Mouse (Mus musculus): ENCODE measurements at regions not wholly inside any gene's neighbourhood (a gene's known extent, or its start where the extent isn't known, plus 50 kb on each side); places are given as distances from the start of the nearest gene placed in this dataset.
A peak's percentile ranks its signal among the peaks of the same experiment; 100 is the strongest.

GRCm38 (mm10) chr14:29837063-29837462, 115.4 kb upstream of the Cacna2d3 start:
- TF ChIP-seq POLR2A (IDR thresholded peaks at IDR 0.05; ENCODE audit: borderline replicate concordance, extremely low read depth, insufficient read depth, insufficient read length, poor library complexity, severe bottlenecking) = no peak
- no peak for TF ChIP-seq CTCF (IDR thresholded peaks at IDR 0.05; ENCODE audit: borderline replicate concordance, extremely low read depth, insufficient read depth, insufficient read length)
- DNase-seq (ENCODE audit: low read depth) = no peak

- no peak for DNase-seq (ENCODE audit: low read depth)
- TF ChIP-seq POLR2A (IDR thresholded peaks at IDR 0.05; ENCODE audit: borderline replicate concordance, extremely low read depth, insufficient read depth, insufficient read length, poor library complexity, severe bottlenecking) (no peak), CTCF (IDR thresholded peaks at IDR 0.05; ENCODE audit: borderline replicate concordance, extremely low read depth, insufficient read depth, insufficient read length) (no peak)
Observed at GRCm38 (mm10) chr14:29839576-29839975, 117.9 kb upstream of the Cacna2d3 start.

- DNase-seq (ENCODE audit: low read depth) = peak; percentile 9
- no peak for TF ChIP-seq POLR2A (IDR thresholded peaks at IDR 0.05; ENCODE audit: borderline replicate concordance, extremely low read depth, insufficient read depth, insufficient read length, poor library complexity, severe bottlenecking)
- TF ChIP-seq CTCF (IDR thresholded peaks at IDR 0.05; ENCODE audit: borderline replicate concordance, extremely low read depth, insufficient read depth, insufficient read length) = no peak
Observed at GRCm38 (mm10) chr14:29841361-29842117, 119.9 kb upstream of the Cacna2d3 start.

- DNase-seq (ENCODE audit: low read depth) = no peak
- TF ChIP-seq CTCF (IDR thresholded peaks at IDR 0.05; ENCODE audit: borderline replicate concordance, extremely low read depth, insufficient read depth, insufficient read length) (no peak), POLR2A (IDR thresholded peaks at IDR 0.05; ENCODE audit: borderline replicate concordance, extremely low read depth, insufficient read depth, insufficient read length, poor library complexity, severe bottlenecking) (no peak)
Observed at GRCm38 (mm10) chr14:29847661-29848060, 120.4 kb upstream of the Selenok start.

GRCm38 (mm10) chr14:29851286-29851685, 116.8 kb upstream of the Selenok start:
- TF ChIP-seq POLR2A (IDR thresholded peaks at IDR 0.05; ENCODE audit: borderline replicate concordance, extremely low read depth, insufficient read depth, insufficient read length, poor library complexity, severe bottlenecking) = no peak
- no peak for TF ChIP-seq CTCF (IDR thresholded peaks at IDR 0.05; ENCODE audit: borderline replicate concordance, extremely low read depth, insufficient read depth, insufficient read length)
- DNase-seq (ENCODE audit: low read depth) = no peak

GRCm38 (mm10) chr14:29851956-29852725, 116.0 kb upstream of the Selenok start:
- no peak for TF ChIP-seq POLR2A (IDR thresholded peaks at IDR 0.05; ENCODE audit: borderline replicate concordance, extremely low read depth, insufficient read depth, insufficient read length, poor library complexity, severe bottlenecking)
- no peak for TF ChIP-seq CTCF (IDR thresholded peaks at IDR 0.05; ENCODE audit: borderline replicate concordance, extremely low read depth, insufficient read depth, insufficient read length)
- DNase-seq (ENCODE audit: low read depth) = peak; percentile 37

GRCm38 (mm10) chr14:29862032-29862431, 106.1 kb upstream of the Selenok start:
- no peak for DNase-seq (ENCODE audit: low read depth)
- no peak for TF ChIP-seq CTCF (IDR thresholded peaks at IDR 0.05; ENCODE audit: borderline replicate concordance, extremely low read depth, insufficient read depth, insufficient read length)
- no peak for TF ChIP-seq POLR2A (IDR thresholded peaks at IDR 0.05; ENCODE audit: borderline replicate concordance, extremely low read depth, insufficient read depth, insufficient read length, poor library complexity, severe bottlenecking)

- TF ChIP-seq POLR2A (IDR thresholded peaks at IDR 0.05; ENCODE audit: borderline replicate concordance, extremely low read depth, insufficient read depth, insufficient read length, poor library complexity, severe bottlenecking) = no peak
- TF ChIP-seq CTCF (IDR thresholded peaks at IDR 0.05; ENCODE audit: borderline replicate concordance, extremely low read depth, insufficient read depth, insufficient read length) = no peak
- DNase-seq (ENCODE audit: low read depth) = no peak
Observed at GRCm38 (mm10) chr14:29866455-29867275, 101.4 kb upstream of the Selenok start.

GRCm38 (mm10) chr14:29867311-29867710, 100.8 kb upstream of the Selenok start:
- DNase-seq (ENCODE audit: low read depth) = no peak
- no peak for TF ChIP-seq CTCF (IDR thresholded peaks at IDR 0.05; ENCODE audit: borderline replicate concordance, extremely low read depth, insufficient read depth, insufficient read length)
- TF ChIP-seq POLR2A (IDR thresholded peaks at IDR 0.05; ENCODE audit: borderline replicate concordance, extremely low read depth, insufficient read depth, insufficient read length, poor library complexity, severe bottlenecking) = no peak

GRCm38 (mm10) chr14:29869930-29870329, 98.2 kb upstream of the Selenok start:
- DNase-seq (ENCODE audit: low read depth) = no peak
- no peak for TF ChIP-seq POLR2A (IDR thresholded peaks at IDR 0.05; ENCODE audit: borderline replicate concordance, extremely low read depth, insufficient read depth, insufficient read length, poor library complexity, severe bottlenecking)
- TF ChIP-seq CTCF (IDR thresholded peaks at IDR 0.05; ENCODE audit: borderline replicate concordance, extremely low read depth, insufficient read depth, insufficient read length) = no peak

- DNase-seq (ENCODE audit: low read depth) = no peak
- no peak for TF ChIP-seq POLR2A (IDR thresholded peaks at IDR 0.05; ENCODE audit: borderline replicate concordance, extremely low read depth, insufficient read depth, insufficient read length, poor library complexity, severe bottlenecking)
- TF ChIP-seq CTCF (IDR thresholded peaks at IDR 0.05; ENCODE audit: borderline replicate concordance, extremely low read depth, insufficient read depth, insufficient read length) = no peak
Observed at GRCm38 (mm10) chr14:29876668-29877067, 91.4 kb upstream of the Selenok start.
